9 mouse cellular contexts compared by ENCODE assay signal in the genomic region with DNA sequence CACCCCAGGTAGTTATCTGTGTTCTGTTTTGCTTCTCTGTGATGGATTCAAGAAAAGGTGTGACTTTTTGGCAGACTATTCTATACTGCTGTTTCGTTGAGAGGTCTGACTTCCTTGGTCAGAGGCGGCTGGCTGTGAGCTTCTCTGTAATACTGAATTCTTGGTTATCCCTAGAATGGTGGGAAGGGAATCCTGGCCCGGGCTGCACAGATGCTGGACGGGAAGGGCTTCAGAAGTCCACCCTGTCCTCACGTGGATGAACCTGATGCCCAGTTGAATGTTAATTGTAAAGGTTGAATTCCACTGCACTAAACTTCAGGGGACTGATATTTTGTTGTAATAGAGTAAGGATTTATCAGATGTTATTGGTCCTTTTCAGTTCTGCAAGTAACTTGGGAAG. TPM values are rescaled to one million over a fixed set of nuclear protein-coding genes. Genes with fewer than 3 reads are reported as not detected.
DNase-seq lines count a peak whose midpoint lies in the region; ATAC-seq and TF ChIP-seq lines count a peak whose summit lies in the region.
"Had no signal": no experiment of that assay in that cellular context is flagged by ENCODE, and none has a peak within 500 bp of the region (broad histone marks: within the 10 kb centered on the region; RNA-seq: fewer than 3 reads in every experiment).

No protein-coding gene starts in this region.

- ATAC-seq in lung, embryonic 16.5 days (ENCODE audit: low read depth): no peak
- no peak for ATAC-seq in lung, postnatal 0 days
- ATAC-seq in forebrain, embryonic 13.5 days: no peak
- 0 out of 2 replicates have a peak, but pooled peaks have one; percentile 41 for ATAC-seq in kidney, postnatal 0 days (replicated peaks; ENCODE audit: low FRiP score, low read depth)
- ATAC-seq: Patski had no signal

- peaks cover 20% of the 10 kb centered on the region for H3K4me1 ChIP-seq in lung, embryonic 16.5 days (replicated peaks; ENCODE audit: control insufficient read depth, insufficient read depth, low read length)
- H3K4me1 ChIP-seq in lung, postnatal 0 days (ENCODE audit: insufficient read depth, low read depth, low read length): no peaks in the 10 kb centered on the region; the same call in 1 of the 2 replicates
- peaks cover 35% of the 10 kb centered on the region for H3K4me1 ChIP-seq in forebrain, embryonic 13.5 days
- H3K4me1 ChIP-seq in kidney, postnatal 0 days (replicated peaks; ENCODE audit: insufficient read depth, low read length): peaks cover 16% of the 10 kb centered on the region

- no peak overlapping the region for H3K4me3 ChIP-seq in lung, embryonic 16.5 days (ENCODE audit: low read length)
- no peak overlapping the region for H3K4me3 ChIP-seq in lung, postnatal 0 days (ENCODE audit: low read depth, low read length)
- no peak overlapping the region for H3K4me3 ChIP-seq in forebrain, embryonic 13.5 days
- H3K4me3 ChIP-seq in kidney, postnatal 0 days (replicated peaks; ENCODE audit: low read depth, low read length): no peak overlapping the region

- H3K4me2 ChIP-seq in lung, embryonic 16.5 days (ENCODE audit: low read depth, low read length): no peak overlapping the region
- no peak overlapping the region for H3K4me2 ChIP-seq in lung, postnatal 0 days (replicated peaks; ENCODE audit: low read depth, low read length)
- peak overlapping the region; percentile 8; the same call in 1 of the 2 replicates for H3K4me2 ChIP-seq in forebrain, embryonic 13.5 days
- H3K4me2 ChIP-seq in kidney, postnatal 0 days (ENCODE audit: low read length): 0 out of 2 replicates have a peak overlapping the region, but pooled peaks have one; percentile 3

- WGBS in lung, embryonic 16.5 days: 14% methylated on average over 5 of the region's 5 CpGs
- WGBS in lung, postnatal 0 days: 26% methylated on average over 5 of the region's 5 CpGs
- WGBS in forebrain, embryonic 13.5 days: 4% methylated on average over 5 of the region's 5 CpGs
- WGBS in kidney, postnatal 0 days: 9% methylated on average over 5 of the region's 5 CpGs

- no peaks in the 10 kb centered on the region for H3K9me3 ChIP-seq in lung, embryonic 16.5 days (ENCODE audit: control insufficient read depth, low read length)
- H3K9me3 ChIP-seq in lung, postnatal 0 days (ENCODE audit: low read length): no peaks in the 10 kb centered on the region
- H3K9me3 ChIP-seq in forebrain, embryonic 13.5 days (replicated peaks): no peaks in the 10 kb centered on the region
- H3K9me3 ChIP-seq in kidney, postnatal 0 days (replicated peaks; ENCODE audit: low read length): no peaks in the 10 kb centered on the region

- no peak for TF ChIP-seq CTCF in lung, postnatal 0 days (IDR thresholded peaks at IDR 0.05)
- no peak for TF ChIP-seq CTCF in kidney, postnatal 0 days (IDR thresholded peaks at IDR 0.05; ENCODE audit: low read depth)

- no peaks in the 10 kb centered on the region for H3K27me3 ChIP-seq in lung, embryonic 16.5 days (ENCODE audit: control insufficient read depth, insufficient read depth, low read depth, low read length)
- H3K27me3 ChIP-seq in lung, postnatal 0 days (replicated peaks; ENCODE audit: insufficient read depth, low read length): no peaks in the 10 kb centered on the region
- H3K27me3 ChIP-seq in forebrain, embryonic 13.5 days: no peaks in the 10 kb centered on the region
- no peaks in the 10 kb centered on the region for H3K27me3 ChIP-seq in kidney, postnatal 0 days (ENCODE audit: insufficient read depth, low read length)
- H3K27me3 ChIP-seq: Patski had no signal

- no peak for TF ChIP-seq EP300 in lung, postnatal 0 days (IDR thresholded peaks at IDR 0.05)

- H3K36me3 ChIP-seq in lung, embryonic 16.5 days (ENCODE audit: control insufficient read depth, insufficient read depth, low read length): no peaks in the 10 kb centered on the region
- H3K36me3 ChIP-seq in lung, postnatal 0 days (ENCODE audit: insufficient read depth, low read length): no peaks in the 10 kb centered on the region
- no peaks in the 10 kb centered on the region for H3K36me3 ChIP-seq in forebrain, embryonic 13.5 days (ENCODE audit: poor library complexity, severe bottlenecking)
- no peaks in the 10 kb centered on the region for H3K36me3 ChIP-seq in kidney, postnatal 0 days (ENCODE audit: insufficient read depth, low read length)

- 0 out of 2 replicates have a peak overlapping the region, but pooled peaks have one; percentile 13 for H3K27ac ChIP-seq in lung, embryonic 16.5 days (ENCODE audit: low read length)
- no peak overlapping the region for H3K27ac ChIP-seq in lung, postnatal 0 days (ENCODE audit: low read length)
- no peak overlapping the region; the same call in 1 of the 2 replicates for H3K27ac ChIP-seq in forebrain, embryonic 13.5 days
- H3K27ac ChIP-seq in kidney, postnatal 0 days: peak overlapping the region; percentile 63; the same call in 1 of the 2 replicates

- no peak overlapping the region; the same call in 1 of the 2 replicates for H3K9ac ChIP-seq in lung, embryonic 16.5 days (ENCODE audit: low read length)
- H3K9ac ChIP-seq in lung, postnatal 0 days (replicated peaks; ENCODE audit: low read depth): no peak overlapping the region
- H3K9ac ChIP-seq in forebrain, embryonic 13.5 days: no peak overlapping the region
- no peak overlapping the region for H3K9ac ChIP-seq in kidney, postnatal 0 days (ENCODE audit: low read depth, low read length)

- no peak for DNase-seq in lung, postnatal 0 days (ENCODE audit: low spot score)
- DNase-seq in kidney, postnatal 0 days (ENCODE audit: low spot score): peak; percentile 76
- DNase-seq in retina, postnatal 7 days (ENCODE audit: low read depth, low spot score): peak; percentile 14
- no peak for DNase-seq in cerebellum, adult 11 months
- no peak for DNase-seq in left cerebral cortex, adult 18-20 months (ENCODE audit: low spot score in 2 of 2)
- no peak for DNase-seq in spleen, postnatal 36 days (ENCODE audit: low spot score in 2 of 2)

RNA-seq across cellular contexts. Expression of a gene that starts 7.4 kb away (rescaled TPM):
- polyA plus RNA-seq in lung, embryonic 16.5 days (2015; fragmentation: Nextera tagmentation; extraction: Ambion mirVana): 11.5 and 12.1 TPM in 2 replicates
- polyA plus RNA-seq in lung, postnatal 0 days (2015; fragmentation: Nextera tagmentation; extraction: Ambion mirVana): 8.5 and 10.4 TPM in 2 replicates
- polyA plus RNA-seq in forebrain, embryonic 13.5 days (2015; fragmentation: Nextera tagmentation; extraction: Ambion mirVana): 9.1 and 9.7 TPM in 2 replicates
- 14.6 and 15.9 TPM in 2 replicates for polyA plus RNA-seq in kidney, postnatal 0 days (2015; fragmentation: Nextera tagmentation; extraction: Ambion mirVana)
- total RNA-seq in left cerebral cortex, adult 18-20 months (2021): 10 to 100 TPM; 35.8 to 38.7 TPM

Comparison
In these comparisons a context has a peak if more than half of its experiments do, and no peak if none do; other contexts are left out.
1. H3K27ac ChIP-seq: peak in lung, embryonic 16.5 days (single experiment) and kidney, postnatal 0 days (single experiment); none in lung, postnatal 0 days (single experiment) and forebrain, embryonic 13.5 days (single experiment).
2. H3K4me2 ChIP-seq: peak in forebrain, embryonic 13.5 days (single experiment) and kidney, postnatal 0 days (single experiment); none in lung, embryonic 16.5 days (single experiment) and lung, postnatal 0 days (single experiment).
3. DNase-seq: peak in kidney, postnatal 0 days (single experiment) and retina, postnatal 7 days (single experiment); none in lung, postnatal 0 days (single experiment), cerebellum, adult 11 months (single experiment), left cerebral cortex, adult 18-20 months (0 of 2) and spleen, postnatal 36 days (0 of 2).